Mouse (Mus musculus) kidney, adult 8-10 months (tissue): Measurements from ENCODE around the gene Camta1.

Experiments used
- DNase-seq, 2 experiments: peaks; one replicate each; pipeline ENCODE4 v3.0.0; 2022

Camta1 gene

GRCm38 (mm10) chr4:151240465-151240864 is 621.2 kb downstream of the Camta1 start:
- no peak for DNase-seq

DNA sequence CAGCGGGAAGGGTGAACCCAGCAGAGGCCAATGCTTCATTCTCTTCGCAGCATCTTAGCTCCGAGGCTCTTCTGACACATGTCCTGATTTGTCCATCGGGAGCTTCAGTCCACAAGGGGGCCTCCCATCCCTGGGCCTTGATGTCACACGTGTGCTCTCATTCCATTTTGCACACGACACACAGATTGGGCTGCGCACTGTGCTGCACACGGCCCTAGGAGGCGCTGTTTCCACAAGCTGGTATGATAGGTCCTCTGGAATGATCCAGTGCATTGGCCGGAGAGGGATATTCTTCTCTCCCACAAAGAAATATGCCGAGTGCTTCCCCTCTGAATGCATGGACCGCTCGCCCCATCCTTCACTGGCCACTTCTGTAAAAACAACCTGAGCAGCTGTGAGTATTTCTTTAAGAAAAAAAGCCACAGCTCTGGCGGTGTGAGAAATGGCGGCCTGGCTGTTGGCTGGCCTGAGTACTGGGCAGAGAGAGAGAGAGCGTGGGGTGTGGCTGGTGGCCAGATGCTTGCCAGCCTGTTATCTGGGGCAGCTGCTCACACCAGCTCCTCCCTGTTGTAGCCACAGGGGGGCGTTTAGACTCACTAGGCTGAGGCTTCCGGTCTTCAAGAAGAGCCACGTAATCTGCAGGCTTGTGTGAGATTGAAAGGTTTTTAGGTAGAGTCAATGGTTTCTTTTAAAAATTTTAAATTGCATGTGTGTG is 622.5 kb downstream of the Camta1 start:
- no peak for DNase-seq

DNA sequence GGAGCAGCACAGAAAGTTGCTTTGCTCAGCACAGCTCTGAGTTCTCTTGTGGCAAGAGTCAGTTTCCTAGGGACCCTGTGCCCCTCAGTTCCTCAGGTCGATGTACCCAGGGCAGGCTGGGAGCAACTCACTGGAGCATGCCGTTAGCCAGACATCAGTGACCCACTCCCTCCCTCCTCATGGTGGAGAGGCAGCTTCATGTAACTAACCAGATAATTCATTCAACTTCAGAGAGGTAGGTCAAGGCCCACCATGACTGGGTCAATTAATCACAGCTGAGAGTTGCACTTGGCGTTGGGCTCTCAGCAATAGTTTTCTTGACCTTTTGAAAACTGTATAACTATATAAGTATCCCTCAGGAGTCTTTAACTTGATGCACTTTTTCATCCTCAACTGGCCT is 624.2 kb downstream of the Camta1 start:
- no peak for DNase-seq

GRCm38 (mm10) chr4:151234981-151235380 is 626.7 kb downstream of the Camta1 start:
- no peak for DNase-seq

DNA sequence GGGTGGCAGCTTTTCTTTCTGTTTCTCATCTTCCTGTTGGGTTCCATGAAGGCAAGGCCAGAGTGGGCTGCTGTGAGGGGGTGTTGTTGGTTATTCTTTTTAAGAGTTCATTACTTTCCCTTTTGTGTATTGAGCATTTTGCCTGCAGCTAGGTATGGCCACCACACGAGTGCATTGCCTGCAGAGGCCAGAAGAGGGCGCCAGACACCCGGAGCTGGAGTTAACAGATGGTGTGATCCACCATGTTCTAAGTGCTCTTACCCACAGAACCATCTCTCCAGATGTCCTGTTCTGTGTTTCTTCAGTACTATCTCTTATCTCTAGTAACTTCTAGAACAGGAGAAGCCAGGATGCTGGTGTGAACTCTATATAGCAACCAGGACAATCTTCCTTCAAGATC is 629.6 kb downstream of the Camta1 start:
- peak in 1 of 2 experiments; percentile 5 for DNase-seq

DNA sequence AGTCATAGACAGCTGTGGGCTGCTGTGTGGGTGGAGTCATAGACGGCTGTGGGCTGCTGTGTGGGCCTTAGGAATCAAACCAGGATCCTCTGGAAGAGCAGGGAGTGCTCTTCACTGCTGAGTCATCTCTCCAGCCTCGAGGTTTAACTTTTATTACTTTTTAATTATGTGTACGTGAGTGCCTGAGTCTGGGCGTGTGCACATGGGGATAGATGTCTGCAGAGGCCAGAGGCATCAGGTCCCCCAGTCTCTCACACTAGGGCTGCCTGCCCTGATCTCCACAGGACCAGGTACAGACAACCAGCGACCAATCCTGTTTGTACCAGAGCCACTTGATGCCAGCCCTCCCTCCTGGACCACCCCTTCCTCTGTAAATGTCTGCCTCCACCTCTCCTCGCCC is 632.6 kb downstream of the Camta1 start:
- no peak for DNase-seq

DNA sequence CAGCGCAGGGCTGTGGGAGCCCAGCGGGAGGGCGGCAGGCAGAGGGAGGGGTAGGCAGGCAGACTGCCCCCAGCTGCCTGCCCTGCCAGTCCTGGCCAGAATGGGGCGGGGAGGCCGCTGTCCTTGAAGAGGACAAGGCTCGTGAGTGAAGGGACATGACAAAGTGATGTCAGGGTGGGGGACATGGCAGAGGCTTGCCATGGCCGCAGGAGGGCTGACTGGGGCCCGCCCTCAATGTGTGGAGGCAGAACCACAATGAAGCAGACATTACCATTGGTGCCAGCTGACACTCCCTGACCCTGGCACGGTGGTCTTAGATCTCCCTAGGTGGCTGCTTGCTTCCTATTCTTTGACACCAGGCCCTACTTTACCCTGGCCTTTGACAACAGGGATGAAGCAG is 635.2 kb downstream of the Camta1 start:
- no peak for DNase-seq

DNA sequence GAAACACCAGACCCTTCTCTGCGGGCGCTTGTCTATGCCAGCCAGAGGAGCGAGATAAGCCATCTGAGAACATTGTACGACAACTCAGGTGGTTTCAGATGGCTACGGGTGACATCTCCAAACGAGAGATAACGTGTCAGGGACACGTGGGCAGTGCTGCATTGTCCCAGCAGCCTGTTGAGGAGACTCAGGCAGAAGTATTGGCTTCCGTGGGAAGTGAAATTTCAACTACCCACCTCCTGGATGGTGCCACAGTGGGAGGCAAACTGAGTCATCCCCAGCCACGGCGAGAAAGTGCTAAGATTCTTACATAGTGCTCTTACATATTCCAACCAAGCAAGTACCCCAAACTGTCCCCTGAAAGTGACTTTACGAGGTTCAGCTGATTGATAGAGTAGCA is 637.7 kb downstream of the Camta1 start:
- no peak for DNase-seq

DNA sequence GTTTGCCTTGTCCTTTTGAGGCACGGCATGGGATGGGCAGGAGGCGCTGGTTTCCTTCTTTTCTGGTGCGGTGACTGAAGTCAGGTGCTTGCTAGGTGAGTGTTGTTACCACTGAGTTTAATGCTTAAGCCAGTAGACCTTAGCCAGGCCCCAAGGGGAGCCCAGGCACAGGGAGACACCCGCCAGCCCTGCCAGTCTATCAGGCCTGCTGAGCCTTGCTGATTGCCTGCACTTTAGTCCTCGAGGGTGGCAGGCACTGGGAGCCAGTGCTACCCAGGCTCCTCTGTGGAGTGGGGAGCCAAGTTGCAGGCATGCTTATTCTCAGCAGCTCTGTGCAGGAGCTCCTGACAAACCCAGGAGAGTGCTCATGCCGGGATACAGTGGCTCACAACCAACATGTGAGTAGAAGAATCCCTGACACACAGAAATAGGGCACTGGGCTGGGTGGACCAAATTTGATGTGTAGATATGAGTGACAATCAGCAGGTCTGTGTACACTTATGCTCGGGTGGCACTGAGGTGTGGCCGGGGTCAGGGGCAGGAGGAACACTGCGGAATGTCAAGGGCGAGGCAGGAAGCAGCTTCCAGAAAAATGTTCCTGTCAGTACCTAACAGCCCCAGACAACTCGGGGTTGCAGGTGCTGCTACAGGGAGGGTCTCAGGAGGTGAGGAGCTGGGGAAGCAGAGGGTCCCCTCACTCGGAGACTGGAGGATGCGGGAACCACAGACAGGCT is 638.2 kb downstream of the Camta1 start:
- peak in 1 of 2 experiments; percentile 3 for DNase-seq

DNA sequence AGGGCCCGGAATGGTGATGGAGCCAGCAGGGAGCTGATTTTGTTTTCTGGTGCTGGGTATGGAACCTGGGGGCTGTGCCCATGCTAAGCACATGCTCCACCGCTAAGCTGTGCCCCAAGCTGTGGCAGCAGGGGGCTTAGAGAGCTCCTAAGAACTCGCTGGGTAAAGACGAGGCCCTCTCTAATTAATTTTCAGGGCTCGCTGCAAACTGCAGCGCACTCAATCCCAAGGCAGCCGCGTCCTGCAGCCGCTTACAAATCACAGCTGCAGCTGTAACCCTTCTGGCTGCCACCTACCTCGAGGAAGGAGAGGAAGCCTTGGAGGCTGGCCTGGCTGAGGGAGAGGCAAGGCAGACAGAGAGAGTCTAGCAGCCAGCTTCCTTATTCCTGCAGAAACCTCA is 639.0 kb downstream of the Camta1 start:
- DNase-seq = no peak

DNA sequence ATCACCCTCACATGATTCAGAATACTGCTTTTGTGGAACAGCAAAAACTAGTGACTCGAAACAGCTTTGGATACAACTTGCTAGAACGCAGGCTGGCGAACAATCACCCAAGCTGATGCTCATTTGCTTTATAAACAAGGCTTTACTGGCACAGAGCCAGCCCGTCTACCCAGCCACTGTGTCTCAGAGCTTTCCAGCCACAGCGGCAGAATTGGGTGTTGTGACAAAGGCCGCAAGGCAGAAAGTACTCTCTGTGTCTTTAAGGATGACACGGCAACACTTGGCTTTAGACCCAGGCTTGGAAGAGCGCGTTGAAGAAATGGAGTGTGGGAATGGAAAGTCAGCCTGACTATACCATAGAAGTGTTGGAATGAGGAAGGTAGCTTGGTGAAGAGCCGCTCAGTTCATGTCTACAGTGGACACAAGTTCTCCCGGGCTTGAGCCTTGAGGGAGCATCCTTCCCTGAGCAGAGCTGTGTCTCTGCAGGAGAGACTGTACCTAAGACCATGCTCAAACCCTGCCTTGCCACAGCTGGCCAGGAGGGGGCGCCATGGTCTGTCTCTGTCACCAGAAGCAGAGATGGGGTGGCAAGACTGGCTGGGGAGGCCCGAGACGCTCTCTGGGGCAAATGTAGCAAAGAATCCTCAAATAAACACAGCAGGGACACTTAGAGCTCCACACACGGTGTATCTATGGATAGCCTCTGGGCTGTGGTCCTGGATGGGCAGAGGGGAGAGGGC is 645.0 kb downstream of the Camta1 start:
- DNase-seq = no peak

- no peak for DNase-seq
Observed at GRCm38 (mm10) chr4:151215866-151216265, 645.8 kb downstream of the Camta1 start.

DNA sequence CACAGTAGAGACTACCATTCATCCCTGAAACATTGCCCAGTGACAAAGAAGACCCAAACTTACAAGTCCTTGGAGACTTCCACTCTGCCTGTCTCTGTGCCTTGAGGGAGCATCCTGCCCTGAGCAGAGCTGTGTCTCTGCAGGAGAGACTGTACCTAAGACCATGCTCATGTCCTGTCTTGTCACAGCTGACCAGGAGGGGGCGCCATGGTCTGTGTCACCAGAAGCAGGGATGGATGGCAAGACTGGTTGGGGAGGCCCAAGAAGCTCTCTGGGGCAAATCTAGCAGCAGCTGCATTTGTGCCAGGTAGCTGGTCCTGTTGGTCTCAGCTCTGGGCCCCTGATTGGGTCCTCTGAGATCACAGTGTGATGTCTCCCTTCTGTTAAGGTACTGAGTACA is 646.5 kb downstream of the Camta1 start:
- DNase-seq = no peak

- no peak for DNase-seq
Observed at GRCm38 (mm10) chr4:151213475-151213874, 648.2 kb downstream of the Camta1 start.

DNA sequence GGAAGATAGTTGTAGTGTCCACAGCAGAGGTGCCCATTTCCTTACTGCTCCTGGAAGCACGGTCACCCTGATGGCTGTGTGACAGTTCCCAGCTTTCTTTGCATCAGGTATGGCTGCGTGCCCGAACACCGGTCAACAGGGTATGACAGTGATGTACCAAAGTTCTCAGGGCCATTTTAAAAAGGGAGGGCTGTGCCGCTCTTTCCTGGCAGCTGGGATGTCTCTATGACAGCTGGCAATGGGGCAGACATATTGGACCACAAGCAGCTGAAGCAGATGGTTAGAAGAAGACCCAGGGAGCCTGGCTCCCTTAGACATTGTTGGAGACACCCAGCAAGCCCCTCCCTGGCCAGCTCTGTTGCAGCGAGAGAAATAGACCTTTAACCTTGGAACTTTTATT is 649.7 kb downstream of the Camta1 start:
- DNase-seq = no peak

DNA sequence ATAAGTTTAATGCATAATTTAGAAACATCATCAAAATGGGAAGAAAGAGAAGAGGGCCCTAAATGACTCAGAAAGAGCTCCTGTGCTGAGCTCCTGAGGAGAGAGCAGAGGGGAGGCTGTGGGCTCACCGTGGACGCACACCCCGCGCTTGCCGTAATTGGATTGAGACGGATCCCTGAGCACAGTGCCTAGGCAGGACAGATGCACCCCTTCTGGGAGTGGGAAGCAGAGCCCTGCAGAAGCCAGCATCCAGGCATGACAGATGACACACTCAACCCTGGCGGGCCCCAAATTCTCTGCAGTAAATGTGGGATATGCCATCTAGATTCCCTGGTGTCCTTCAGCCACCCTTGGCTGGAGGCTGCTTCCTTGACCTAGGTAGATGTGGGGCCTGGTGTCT is 654.1 kb downstream of the Camta1 start:
- no peak for DNase-seq

GRCm38 (mm10) chr4:151202891-151203290 is 658.8 kb downstream of the Camta1 start:
- DNase-seq = no peak

- DNase-seq = no peak
Observed at GRCm38 (mm10) chr4:151200316-151200715, 661.4 kb downstream of the Camta1 start.

GRCm38 (mm10) chr4:151195126-151195525 is 666.5 kb downstream of the Camta1 start:
- no peak for DNase-seq

DNA sequence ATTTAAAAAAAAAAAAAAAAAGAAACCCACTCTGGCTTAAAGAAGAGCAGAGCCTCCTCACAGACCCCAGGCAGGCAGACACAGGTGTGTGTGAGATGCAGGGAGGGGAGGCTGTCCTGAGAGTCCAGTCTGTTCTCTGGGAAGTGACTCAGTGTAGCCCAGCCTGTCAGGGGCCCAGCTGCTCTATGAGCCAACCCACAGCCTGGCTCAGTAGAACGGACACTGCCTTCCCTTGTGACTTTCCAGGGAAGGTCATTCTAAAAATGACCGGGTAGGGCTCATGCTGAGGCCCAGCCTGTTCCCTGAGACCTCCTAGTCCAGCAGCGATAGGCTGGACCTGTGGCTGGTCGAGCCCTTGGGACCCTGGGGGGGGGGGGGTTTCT is 667.0 kb downstream of the Camta1 start:
- no peak for DNase-seq

DNA sequence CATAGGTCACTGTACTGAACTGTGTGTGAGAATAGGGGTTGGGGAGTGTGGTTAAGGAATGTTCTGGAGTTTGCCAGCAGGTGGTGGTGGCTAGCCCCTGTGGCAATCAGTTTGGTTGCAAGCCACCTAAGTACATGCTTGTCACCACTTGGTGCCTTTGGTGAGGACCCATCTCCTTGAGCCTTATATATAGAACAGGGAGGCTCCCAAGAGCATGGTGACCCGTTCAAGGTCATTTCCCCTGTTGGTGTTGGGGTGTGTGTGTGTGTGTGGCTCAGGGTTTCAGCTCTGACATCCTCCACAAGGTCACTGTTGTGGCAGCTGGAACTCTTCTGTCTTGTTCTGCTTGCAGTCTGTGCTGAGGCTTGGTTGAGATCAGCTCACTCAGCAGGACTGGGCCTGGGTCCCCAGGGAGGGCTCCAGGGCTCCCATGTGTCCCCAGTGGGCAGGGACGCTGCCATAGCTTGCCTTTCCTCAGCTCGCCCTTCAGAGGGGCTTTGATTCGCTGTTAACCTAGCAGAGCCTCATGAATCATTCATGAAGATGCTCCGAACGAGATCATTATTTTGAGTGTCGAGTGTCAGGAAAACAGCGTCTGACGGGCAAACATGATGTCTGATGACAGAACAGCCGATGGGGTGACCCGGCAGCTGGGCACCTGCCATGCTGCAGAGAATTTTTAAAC is 667.5 kb downstream of the Camta1 start:
- no peak for DNase-seq

GRCm38 (mm10) chr4:151186447-151186846 is 675.2 kb downstream of the Camta1 start:
- peak in 1 of 2 experiments; percentile 57 for DNase-seq

DNA sequence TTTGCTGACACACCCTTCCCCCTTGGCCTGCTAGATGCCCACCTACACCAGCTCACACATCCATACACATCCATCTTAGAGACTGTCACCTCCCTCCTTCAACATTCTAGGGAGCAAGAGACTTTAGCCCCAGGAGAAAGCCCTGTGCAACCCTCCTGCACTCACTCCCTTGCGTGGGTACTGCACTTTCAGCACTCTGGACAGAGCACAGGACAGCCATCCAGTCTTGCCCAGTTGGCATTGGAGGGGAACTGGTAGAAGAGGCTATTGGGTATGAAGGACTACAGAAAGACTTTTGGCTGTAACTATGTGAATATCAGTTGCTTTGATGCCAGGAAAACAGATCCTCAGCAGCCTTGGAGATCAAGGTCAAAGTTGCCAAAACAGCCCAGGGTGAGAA is 675.9 kb downstream of the Camta1 start:
- DNase-seq = peak in 1 of 2 experiments; percentile 5
